Mouse (Mus musculus): ENCODE data around the gene Col1a2.

The Col1a2 gene

DNA sequence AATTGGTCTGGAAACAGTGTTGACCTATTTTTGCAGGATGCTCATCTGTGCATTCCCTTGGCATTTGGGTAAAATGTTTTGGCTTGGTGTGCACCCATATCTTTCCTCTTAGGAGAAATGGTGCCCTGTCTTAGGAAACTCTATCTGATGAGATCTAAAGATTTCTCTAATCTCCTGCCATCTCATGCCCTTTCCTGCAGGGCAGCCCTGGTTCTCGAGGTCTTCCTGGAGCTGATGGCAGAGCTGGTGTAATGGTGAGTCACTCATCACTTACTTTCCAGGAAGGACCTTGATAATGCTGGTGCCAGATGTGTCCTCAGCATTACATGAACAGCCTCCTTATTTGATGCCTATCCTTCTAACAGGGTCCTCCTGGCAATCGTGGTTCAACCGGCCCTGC is 16.4 kb downstream of the Col1a2 start:
- DNase-seq (ENCODE audit: low spot score in 2 of 2), result no peak

DNA sequence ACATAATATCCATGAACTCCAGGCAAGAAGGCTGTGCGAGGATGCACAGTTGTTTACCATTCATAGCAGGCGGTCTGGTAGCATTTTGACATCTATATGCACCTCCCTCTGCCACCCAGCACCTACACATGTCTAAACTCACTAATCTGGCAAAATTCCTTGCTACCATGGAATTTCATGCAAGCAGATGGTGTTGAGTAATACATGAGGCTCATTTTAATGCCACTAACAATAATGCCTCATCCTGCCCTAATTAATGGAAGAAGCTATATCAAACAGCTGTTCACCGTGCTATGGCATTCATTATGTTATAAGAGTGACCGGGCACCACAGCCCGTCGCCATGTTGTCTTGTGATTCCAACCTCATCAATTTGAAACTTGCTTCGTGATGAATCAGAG is 23.8 kb downstream of the Col1a2 start:
- peak in 1 of 2 experiments; percentile 47 for DNase-seq (ENCODE audit: low spot score in 2 of 2)

DNA sequence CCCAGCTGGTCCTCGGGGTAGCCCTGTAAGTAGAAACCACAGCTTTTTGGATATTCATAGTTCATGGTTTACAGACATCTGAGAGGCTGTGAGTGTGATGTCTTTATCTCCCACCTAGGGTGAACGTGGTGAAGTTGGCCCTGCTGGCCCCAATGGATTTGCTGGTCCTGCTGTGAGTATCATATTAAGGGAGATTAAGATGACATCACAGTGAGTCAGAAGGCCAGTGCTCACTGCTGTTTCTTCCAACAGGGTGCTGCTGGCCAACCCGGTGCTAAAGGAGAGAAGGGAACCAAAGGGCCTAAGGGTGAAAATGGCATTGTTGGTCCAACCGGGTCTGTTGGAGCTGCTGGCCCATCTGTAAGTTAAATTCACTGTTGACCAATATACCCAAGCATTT is 26.4 kb downstream of the Col1a2 start:
- peak in 1 of 2 experiments; percentile 40 for DNase-seq (ENCODE audit: low spot score in 2 of 2)

DNA sequence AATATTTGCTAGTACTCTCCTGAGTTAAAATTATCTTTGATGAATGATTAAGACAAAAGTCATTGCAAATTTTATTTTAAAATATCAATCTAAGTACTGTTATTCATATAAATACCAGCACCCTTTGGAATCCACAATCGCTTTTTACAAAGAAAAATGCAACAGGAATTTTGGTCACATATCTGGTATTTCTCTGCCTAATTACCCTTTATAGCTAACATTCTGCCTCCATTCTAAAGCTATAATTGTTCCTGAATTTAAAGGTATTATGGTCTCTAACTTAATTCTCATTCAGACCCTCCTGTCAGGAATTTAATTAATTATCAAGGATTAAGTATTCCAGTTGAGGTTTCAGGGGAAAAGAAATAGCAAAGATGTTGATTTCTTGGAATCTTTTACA is 28.3 kb downstream of the Col1a2 start:
- DNase-seq (ENCODE audit: low spot score in 2 of 2), result no peak

DNA sequence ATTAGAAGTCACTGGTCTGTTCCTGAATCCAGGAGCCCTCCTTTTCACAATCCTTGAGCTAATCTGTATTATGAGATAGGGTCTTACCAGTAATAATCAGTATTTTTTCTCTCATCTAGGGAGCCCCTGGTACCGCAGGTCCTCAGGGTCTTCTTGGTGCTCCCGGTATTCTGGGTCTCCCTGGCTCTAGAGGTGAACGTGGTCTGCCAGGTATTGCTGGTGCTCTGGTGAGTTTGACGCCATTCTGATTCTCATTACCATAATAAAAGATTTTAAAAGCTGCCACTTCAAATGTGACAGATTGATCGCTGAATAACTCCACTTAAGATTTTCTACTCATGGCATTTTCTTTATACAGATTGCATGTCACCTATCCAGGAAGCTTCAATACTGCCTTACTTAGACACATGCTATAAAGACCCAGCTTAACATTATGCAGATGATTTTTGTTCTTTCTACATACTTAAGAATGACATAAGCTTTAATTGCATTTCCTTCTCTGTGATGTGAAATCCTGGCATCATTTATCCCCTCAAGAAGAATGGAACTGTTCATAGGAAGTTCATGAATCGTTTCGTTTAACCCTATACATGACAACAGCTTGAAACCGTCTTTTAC is 30.0 kb downstream of the Col1a2 start:
- DNase-seq (ENCODE audit: low spot score in 2 of 2), result peak in 1 of 2 experiments; percentile 15

DNA sequence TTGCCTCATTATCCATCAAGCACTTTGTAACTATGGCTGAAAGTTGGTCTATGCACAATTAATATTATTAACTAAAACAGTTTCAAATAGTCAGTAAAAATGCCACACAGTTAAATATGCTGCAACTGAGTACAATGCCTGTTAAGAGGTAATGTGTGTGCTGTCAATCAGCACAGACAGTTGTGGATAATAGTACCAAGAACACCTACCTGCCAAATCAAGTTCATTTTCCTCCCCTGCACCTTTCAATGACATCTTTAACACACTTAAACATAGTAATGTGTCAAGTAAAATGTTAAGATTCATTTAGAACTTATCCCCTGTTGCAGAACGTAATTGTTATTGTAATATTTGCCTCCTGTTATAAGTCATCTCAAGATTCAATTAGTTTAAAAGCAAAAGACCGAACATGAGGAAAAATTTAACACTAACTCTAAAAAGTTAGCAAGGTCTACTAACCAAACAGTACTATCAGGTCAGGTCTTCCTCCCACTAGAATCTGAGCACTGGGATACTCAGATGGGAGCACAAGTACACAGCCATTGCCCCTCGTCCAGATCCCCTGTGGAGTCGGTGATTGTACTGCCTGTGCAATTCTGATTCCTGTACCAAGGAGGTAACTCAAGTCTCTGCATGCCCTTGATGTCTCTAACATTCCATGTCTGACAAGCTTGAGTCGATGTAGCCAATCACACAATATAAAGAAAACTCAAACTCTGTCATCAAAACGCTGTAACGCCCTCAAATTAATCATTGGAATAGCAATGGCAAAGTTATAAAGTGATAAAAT is 37.5 kb downstream of the Col1a2 start:
- no peak for DNase-seq (ENCODE audit: low spot score in 2 of 2)

DNA sequence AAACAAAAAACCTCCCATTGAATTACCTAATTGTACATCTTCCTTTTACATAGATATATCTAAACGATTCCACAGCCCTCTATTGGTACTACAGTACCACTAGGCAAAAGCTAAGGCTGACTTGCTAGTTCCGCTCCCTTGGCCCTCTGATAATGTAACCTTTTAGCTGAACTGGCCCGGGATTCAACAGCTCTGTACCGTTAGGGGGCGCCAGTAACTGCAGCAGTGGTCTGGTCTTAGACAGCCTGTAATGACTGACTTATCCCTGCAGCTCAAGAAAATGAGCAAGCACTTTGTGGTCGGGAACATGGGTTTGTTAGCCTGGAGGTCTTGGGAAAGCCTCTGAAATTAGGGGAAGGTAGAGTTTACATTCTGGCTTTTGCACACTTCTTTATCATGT is 39.9 kb downstream of the Col1a2 start:
- peak; percentile 18 to 67 for DNase-seq (ENCODE audit: low spot score in 2 of 2)

DNA sequence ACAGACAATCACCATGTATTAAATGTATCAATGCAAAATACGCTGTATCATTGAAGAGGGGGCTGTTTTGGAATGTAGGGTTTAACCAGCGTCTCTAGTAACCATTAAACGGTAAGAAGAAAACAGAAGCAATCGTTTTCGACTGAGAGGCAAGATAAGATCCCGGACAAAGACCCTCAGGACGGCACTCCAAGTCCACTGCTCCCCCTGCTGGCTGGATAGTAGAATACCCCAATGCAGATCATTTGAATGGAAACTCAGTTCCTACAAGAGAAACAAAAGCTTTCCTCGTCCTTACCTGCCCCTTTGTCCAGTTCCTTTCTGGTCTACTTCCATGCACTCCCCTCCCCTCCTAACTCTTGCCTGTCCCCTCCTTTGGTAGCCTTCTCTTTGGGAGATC is 41.1 kb downstream of the Col1a2 start:
- DNase-seq (ENCODE audit: low spot score in 2 of 2), result peak; percentile 23 to 77

DNA sequence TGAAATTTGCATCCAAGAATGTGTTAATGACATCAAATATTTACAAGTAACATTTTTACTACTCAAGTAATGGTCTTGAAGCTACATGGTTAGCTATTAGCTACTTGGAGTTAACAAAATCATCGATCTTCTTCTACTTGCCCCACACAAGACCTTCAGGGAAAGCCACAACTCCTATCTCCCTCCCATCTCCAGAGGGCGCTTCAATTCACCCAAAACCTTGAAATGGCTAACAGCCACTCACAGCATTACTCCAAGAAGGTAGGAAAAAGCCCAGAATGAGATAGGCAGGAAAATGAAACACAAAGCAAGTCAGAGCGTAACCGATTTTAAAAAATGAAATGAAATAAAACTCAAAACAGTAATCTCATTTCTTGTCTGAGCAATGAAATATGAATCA is 44.3 kb downstream of the Col1a2 start:
- DNase-seq (ENCODE audit: low spot score in 2 of 2), result no peak

DNA sequence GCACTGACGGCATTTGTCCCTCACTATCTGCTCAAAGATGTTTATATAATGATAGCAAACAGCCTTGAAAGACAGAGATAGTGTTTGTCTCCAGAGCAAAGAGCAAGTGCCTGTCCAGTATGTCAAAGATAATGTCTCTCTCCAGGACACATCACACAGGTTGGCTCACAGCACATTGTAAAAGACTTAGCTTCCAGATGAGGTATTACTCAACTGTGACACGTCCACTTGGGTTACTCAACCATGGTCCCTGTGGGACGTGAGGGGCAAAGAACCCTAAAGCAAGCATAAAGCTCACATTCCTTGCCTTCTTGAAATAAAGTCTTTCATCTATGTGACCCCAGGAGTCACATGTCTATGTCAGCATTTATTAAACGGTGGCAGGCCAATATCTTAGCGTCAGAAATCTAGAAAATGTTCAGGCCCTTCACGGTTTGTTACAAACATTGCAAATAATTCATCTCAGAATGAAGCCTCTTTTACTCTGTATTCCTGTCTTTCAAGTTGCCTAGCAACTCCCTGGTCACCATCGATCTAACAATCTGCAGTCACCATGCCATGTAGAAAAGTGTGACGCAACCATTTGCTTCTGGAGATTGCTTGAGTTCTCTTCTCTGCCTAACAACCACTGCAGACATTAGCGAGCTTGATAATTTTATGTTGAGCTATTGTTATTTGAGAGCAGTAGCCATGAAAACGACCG is 45.4 kb downstream of the Col1a2 start:
- no peak for DNase-seq (ENCODE audit: low spot score in 2 of 2)

DNA sequence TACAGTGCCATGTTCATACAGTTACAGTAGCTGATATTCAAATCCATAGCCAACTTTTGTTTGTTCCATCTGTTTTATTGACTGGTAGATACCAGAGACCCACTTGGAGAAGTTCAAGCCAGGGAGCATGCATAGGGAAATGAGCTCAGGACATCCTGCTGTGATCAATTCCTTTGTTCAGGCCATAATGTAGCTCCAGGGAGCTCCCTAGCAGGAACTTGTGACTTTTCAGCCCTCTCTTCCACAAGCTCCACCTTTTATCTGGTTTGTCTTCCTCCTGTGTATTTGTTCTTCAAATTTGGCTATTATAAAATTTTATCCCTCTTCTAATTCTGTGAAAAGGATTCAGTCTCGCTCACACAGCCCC is 45.9 kb downstream of the Col1a2 start:
- DNase-seq (ENCODE audit: low spot score in 2 of 2), result no peak

DNA sequence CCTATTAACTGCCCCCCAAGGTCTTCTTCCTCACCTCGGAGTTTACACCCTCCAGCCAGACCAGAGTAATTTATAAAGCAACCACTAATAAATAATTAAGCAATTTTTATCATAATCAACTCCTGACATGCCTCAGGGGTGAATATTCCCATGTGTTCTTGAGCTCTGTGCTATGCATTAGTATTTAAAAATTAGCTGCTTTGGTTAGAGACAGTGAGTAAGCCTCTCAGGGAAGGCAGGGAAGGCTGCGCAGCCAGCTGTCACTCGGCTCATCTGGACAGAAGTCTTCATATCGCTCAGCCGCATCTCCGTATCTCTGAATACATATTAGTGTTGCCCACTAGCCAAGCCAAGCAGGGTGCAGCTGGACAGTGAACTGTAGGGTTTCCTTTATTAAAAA is 50.8 kb downstream of the Col1a2 start:
- no peak for DNase-seq (ENCODE audit: low spot score in 2 of 2)

DNA sequence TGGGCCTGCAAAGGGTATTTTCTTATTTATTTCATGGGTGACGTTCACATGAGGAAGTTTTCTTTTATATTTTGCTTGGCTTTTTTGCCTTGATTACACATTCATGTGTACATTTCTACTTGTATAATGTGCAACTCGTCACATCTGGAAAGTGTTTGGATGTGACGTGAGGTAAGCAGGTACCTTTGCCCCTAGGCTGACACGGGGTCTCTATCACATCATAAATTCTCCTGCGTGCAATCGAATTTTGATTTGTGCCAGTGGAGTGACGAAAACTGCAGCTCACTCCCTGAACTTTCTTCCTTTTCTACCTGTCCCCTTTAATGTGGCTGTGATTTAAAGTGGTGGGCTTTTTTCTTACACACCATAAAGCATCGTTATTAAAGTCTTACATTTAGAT is 52.5 kb downstream of the Col1a2 start:
- DNase-seq (ENCODE audit: low spot score in 2 of 2), result no peak

DNA sequence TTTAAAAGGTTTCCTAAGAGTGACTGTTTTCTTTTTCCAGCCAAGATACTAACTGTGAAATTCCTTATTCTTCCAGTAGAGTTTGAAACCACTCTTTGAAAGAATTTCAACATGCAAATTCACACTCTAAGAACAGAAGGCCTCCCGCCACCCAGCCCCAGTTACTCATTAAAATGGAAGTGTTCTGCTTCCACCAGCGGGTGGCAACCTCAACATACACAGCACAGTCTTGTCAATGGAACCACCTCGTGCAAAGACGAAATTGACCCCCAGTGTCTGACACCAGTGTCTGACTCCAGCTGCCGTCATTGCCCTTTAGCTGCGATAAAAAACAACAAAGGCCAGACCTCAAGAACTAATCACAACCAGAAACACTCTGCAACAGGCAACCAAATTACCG is 53.1 kb downstream of the Col1a2 start:
- DNase-seq (ENCODE audit: low spot score in 2 of 2), result peak in 1 of 2 experiments; percentile 15

DNA sequence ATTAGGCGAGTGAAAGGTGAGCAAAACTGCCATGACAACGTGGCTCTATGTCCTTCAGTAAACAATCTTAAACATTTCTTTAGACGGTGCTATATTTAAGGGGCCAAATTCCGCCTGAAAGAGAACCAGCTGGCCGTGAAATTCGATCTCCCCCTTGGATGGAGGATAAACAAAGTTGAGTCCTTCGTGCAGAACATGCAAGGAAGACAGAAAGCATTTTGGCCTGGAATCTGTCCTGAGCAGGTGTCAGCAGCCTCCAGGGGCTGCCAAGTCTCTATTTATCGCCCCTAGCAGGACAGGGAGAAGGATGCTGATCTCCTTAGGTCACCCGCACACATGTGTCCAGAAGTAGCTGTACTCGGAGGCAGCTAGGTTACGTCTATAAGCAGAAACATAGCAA is 56.5 kb downstream of the Col1a2 start:
- DNase-seq (ENCODE audit: low spot score in 2 of 2), result no peak

DNA sequence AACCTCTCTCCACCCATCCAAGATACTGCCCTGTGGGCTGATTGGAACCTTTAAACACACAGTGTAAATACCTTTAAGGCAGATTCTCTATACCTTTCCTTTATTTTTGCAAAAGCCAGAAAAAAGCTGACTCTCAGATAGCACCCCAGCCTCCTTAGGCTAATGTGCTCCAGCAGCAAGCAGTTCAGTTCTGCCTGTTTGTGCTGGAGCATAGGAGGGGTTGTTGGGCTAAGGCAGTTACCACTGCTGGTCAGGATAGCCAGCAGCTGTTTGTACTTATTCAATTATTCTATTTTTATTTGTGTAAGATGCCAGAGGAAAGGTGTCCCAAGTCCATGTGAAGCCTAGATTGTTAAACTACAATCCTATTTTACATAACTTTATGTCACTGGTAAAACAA is 57.0 kb downstream of the Col1a2 start:
- DNase-seq (ENCODE audit: low spot score in 2 of 2), result no peak

DNA sequence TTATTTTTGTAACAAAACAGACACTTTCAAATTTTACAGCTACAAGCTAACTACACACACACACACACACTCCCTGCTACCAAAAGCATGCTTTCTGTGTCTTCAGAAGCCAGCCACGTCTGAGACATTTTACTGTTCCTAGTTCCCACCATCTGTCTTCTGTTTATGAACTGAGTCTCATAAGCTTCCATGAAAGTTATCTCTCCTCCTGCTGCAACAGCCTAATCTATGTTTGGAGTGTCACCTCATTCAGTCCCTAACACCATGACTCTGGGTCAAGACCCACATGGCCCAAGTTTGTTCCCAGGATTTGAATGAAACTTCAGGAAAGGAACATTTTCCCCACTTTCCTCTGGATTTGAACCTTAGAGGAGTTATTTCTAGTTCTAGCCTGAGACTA is 57.8 kb downstream of the Col1a2 start:
- DNase-seq (ENCODE audit: low spot score in 2 of 2), result no peak

DNA sequence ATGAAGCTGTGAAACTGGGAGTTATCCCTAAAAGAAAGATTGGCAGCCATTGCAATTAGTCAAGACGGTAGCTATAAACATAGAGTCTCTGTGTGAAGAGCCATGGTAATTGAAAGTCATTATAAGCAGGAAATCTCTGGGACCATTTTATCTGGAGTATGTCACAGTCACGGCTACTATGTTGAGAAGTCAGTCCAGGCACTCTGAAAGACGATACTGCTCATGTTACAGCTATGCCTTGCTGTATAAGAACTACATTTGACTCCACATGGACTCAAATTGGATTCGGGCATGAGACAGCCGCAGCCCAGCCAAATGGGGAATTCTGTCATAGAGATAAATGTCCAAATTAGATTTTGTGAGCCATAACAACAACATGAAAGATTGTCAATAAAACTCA is 58.9 kb downstream of the Col1a2 start:
- no peak for DNase-seq (ENCODE audit: low spot score in 2 of 2)

DNA sequence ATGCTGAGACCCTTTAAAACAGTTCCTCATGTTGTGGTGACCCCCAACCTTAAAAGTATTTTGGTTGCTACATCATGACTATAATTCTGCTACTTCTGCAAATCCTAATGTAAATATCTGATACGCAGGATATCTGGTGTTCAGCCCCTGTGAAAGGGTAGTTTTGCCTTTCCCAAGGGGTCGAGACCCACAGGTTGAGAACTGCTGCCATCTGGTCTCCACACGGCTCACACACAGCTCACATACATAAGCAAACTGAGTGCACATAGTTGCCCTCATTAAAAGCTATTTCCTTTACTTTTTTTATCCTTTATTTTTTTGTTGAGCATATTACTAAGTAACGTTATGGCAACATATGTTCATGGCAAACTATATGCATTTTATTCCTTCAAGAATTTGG is 65.8 kb downstream of the Col1a2 start:
- no peak for DNase-seq (ENCODE audit: low spot score in 2 of 2)

DNA sequence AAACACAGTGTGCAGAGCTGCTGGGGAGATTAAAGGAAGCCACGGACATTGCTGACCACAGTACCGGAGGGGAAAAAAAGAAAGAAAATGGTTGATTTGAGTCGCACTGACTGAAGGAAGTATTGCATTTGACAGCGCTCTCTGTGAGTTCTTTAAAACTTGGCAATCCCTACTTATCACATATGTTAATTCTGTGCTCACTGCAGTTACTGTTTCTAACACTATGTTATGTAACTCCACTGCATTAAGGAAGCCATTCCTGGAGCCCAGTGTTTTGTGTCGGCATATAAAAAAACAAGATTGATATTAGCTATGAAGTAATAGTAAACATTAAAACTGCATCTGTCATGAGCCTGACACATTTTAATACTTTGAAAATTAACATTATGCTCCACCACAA is 73.1 kb downstream of the Col1a2 start:
- DNase-seq (ENCODE audit: low spot score in 2 of 2), result no peak

DNA sequence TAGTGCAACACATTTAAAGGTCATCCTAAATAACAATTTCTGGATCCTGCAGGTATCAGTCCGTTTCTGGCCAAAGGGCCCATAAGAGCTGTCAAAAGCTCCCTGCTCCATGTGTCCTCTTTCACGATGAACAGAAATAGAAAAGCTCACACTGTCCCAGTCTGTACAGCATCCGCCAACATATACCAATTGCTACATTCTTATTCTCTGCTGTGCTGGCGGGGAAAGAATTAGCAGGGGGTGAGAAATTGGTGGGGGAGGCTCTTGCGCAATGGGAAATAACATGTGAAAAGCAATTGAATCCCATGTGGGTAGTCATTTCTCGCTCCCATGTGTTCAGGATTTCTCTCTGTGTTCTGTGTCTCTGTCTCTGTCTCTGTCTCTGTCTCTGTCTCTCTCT is 73.7 kb downstream of the Col1a2 start:
- DNase-seq (ENCODE audit: low spot score in 2 of 2), result no peak

DNA sequence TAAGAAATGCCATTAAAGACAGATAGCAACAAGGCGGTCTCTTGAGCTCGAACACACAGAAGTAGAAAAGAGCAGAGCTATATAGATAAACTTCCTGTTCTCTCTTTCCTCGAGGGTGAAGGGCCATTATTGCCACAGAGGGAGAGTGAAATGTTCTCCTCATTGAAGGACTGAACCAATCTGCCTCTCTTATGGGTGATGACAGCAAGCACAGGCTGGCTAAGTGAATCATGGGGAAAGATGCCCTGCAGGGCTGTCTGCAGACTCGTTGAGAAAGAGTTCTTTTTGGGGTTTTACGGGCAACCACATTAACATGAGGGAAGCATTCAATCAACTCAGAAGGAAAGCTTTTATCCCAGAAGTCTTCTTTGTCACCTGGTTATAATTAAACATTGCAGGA is 75.0 kb downstream of the Col1a2 start:
- DNase-seq (ENCODE audit: low spot score in 2 of 2), result no peak

DNA sequence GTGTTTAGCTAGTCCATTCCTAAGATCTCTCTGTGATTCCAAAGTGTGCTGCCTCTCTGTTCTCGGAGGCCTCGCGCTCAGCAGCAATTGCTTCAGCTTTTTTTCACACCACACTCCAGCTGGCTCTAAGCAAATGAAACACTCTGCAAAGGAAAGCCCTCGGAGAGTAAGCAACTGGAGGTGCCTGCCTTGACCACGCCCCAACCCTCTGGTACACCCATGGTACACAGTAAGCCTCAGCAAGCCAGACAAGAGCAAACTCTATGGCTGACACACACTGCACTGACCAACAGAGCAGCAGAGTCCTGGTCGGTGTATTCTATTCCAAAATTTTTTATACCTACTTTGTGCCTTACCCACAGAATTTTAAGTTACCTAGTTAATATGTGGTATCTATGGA is 78.9 kb downstream of the Col1a2 start:
- DNase-seq (ENCODE audit: low spot score in 2 of 2), result no peak

Measured in spleen, postnatal 4 days (tissue).